Mouse (Mus musculus) lung, postnatal 0 days (tissue): ENCODE data around the gene Ube2e3.

ENCODE experiments used
- CTCF ChIP-seq: IDR thresholded peaks from 2 replicates; pipeline ENCODE4 v1.5.1; 2016; ENCODE audit warnings: antibody characterized with exemption, mild to moderate bottlenecking
- EP300 ChIP-seq: IDR thresholded peaks from 2 replicates; pipeline ENCODE4 v1.6.1; 2016; ENCODE audit warnings: antibody characterized with exemption, mild to moderate bottlenecking, control low read depth

GRCm38 (mm10) chr2:78970088-78970487, 102.2 kb downstream of the Ube2e3 start:
- TF ChIP-seq CTCF (no peak), EP300 (no peak)
